Mouse (Mus musculus) neural tube, embryonic 14.5 days (tissue): Measurements from ENCODE around the gene Tnfaip8l3. TPM values are rescaled to one million over a fixed set of nuclear protein-coding genes. Genes with fewer than 3 reads are reported as not detected.
A peak's percentile ranks its signal among the peaks of the same experiment; 100 is the strongest.

ENCODE experiments used
- ATAC-seq: fragments of 200-750 bp; cut with Nextera tagmentation; 2 replicates; pipeline ENCODE4 v1.8.0; 2017; ENCODE audit warnings: low read depth, mild to moderate bottlenecking, moderate TSS enrichment, moderate library complexity
- H3K27ac ChIP-seq: fragments of 300-500 bp; sonication (generic); 2 replicates; pipeline ENCODE4 v1.5.1; 2014; ENCODE audit warnings: low read depth, mild to moderate bottlenecking, control low read depth, low read length, moderate library complexity, mixed read lengths
- H3K27me3 ChIP-seq: fragments of 300-500 bp; sonication (generic); 2 replicates; pipeline ENCODE4 v1.6.1; 2014; ENCODE audit warnings: low read length; ENCODE audit not compliant: control insufficient read depth, insufficient read depth
- H3K36me3 ChIP-seq: fragments of 300-500 bp; sonication (generic); 2 replicates; pipeline ENCODE4 v1.6.1; 2014; ENCODE audit warnings: low read length, mixed read lengths; ENCODE audit not compliant: control insufficient read depth, insufficient read depth
- H3K4me1 ChIP-seq: fragments of 300-500 bp; sonication (generic); 2 replicates; pipeline ENCODE4 v1.6.1; 2014; ENCODE audit warnings: low read length; ENCODE audit not compliant: control insufficient read depth, insufficient read depth
- H3K4me2 ChIP-seq: fragments of 300-500 bp; sonication (generic); 2 replicates; pipeline ENCODE4 v1.6.1; 2014; ENCODE audit warnings: mild to moderate bottlenecking, low read depth, low read length, control low read depth
- H3K4me3 ChIP-seq: fragments of 300-500 bp; sonication (generic); 2 replicates; pipeline ENCODE4 v1.5.1; 2014; ENCODE audit warnings: low read depth, low read length, control low read depth, mixed read lengths
- H3K9ac ChIP-seq: fragments of 300-500 bp; sonication (generic); replicated peaks from 2 replicates; pipeline ENCODE4 v1.6.1; 2014; ENCODE audit warnings: low read depth, mild to moderate bottlenecking, control low read depth, low read length, mixed read lengths
- H3K9me3 ChIP-seq: fragments of 300-500 bp; sonication (generic); 2 replicates; pipeline ENCODE4 v1.6.1; 2016; ENCODE audit warnings: low read length; ENCODE audit not compliant: control insufficient read depth
- WGBS: fragments of 180-500 bp; shearing (Covaris S2); extraction: QIAGEN DNeasy Blood & Tissue Kit; methylation state at CpG from one replicate; pipeline ENCODE4 v1.1.7; 2014; 5-methylcytosine and 5-hydroxymethylcytosine counted together
- polyA plus RNA-seq: library from polyadenylated mRNA; unstranded; fragments of >200 nt; fragmentation: Nextera tagmentation; extraction: Ambion mirVana; gene quantifications from 2 replicates; pipeline ENCODE4 v1.2.1, GENCODE M21; 2014

The Tnfaip8l3 gene
- polyA plus RNA-seq, 1 experiment from 2014 or later: 1.4 TPM

- no peaks in the 10 kb centered on the region for H3K4me1 ChIP-seq
- ATAC-seq: peak; percentile 71
- H3K9me3 ChIP-seq: no peaks in the 10 kb centered on the region
- H3K27ac ChIP-seq: peak overlapping the region; percentile 84
- no peaks in the 10 kb centered on the region for H3K27me3 ChIP-seq
- peak overlapping the region; percentile 77 for H3K4me3 ChIP-seq
- WGBS: 1% methylated on average over 42 of the region's 42 CpGs
- no peaks in the 10 kb centered on the region for H3K36me3 ChIP-seq
- peak overlapping the region; percentile 59 for H3K4me2 ChIP-seq
- peak overlapping the region; percentile 89 for H3K9ac ChIP-seq
Observed at GRCm38 (mm10) chr9:53974328-53975121, 93.7 kb downstream of the Tnfaip8l3 start.

- 6% methylated on average over 13 of the region's 13 CpGs for WGBS
Observed at GRCm38 (mm10) chr9:53973929-53974327, 94.3 kb downstream of the Tnfaip8l3 start.

More at GRCm38 (mm10) chr9:53973929-53974327, 94.3 kb downstream of the Tnfaip8l3 start:
- Histone ChIP-seq H3K9me3 (no peaks in the 10 kb centered on the region), H3K27ac (peak overlapping the region; percentile 84), H3K4me3 (peak overlapping the region; percentile 77), H3K36me3 (no peaks in the 10 kb centered on the region), H3K4me2 (peak overlapping the region; percentile 59), H3K9ac (peak overlapping the region; percentile 89), H3K27me3 (no peaks in the 10 kb centered on the region), H3K4me1 (no peaks in the 10 kb centered on the region)
- peak; percentile 29; the same call in 1 of the 2 replicates for ATAC-seq

Other genes with a start within 250 kb of the Tnfaip8l3 start
- gene Sln, start 218.2 kb downstream of the Tnfaip8l3 start, polyA plus RNA-seq: 0.46 and 1.4 TPM in 2 replicates
- 26.6 and 37.4 TPM in 2 replicates for gene Elmod1, start 93.1 kb downstream of the Tnfaip8l3 start, polyA plus RNA-seq
- gene Cyp19a1, start 199.7 kb upstream of the Tnfaip8l3 start, polyA plus RNA-seq: not detected in 2 replicates
- 0.24 and 0.59 TPM in 2 replicates for gene Gldn, start 218.1 kb upstream of the Tnfaip8l3 start, polyA plus RNA-seq